Mouse (Mus musculus): ENCODE data around the gene Arl6.

Arl6 gene

GRCm38 (mm10) chr16:59587816-59588215, 51.4 kb downstream of the Arl6 start:
- DNase-seq (ENCODE audit: low read depth, low spot score) = no peak

DNA sequence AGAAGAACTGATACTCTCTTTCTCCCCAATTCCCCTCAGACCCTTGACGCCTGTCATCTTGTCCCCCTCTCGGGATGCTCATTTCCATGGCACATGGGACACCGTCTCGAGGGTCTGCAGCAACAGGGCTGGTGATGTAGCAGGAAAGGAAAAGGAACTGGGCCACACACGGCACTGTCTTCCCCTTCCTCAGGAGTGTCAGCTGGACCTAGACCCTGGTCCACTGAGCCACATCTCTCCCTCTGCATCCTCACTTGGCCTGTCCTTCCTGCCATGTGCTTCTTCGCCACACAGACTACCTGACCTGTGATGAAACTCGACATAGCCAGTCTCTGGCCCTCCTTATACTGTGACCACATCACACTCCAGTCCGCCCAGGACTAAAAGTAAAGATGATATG, 52.3 kb downstream of the Arl6 start:
- DNase-seq (ENCODE audit: low read depth, low spot score) = no peak

GRCm38 (mm10) chr16:59586276-59586675, 52.9 kb downstream of the Arl6 start:
- no peak for DNase-seq (ENCODE audit: low read depth, low spot score)

- no peak for DNase-seq (ENCODE audit: low read depth, low spot score)
Measured at GRCm38 (mm10) chr16:59585706-59586244, 53.4 kb downstream of the Arl6 start.

DNA sequence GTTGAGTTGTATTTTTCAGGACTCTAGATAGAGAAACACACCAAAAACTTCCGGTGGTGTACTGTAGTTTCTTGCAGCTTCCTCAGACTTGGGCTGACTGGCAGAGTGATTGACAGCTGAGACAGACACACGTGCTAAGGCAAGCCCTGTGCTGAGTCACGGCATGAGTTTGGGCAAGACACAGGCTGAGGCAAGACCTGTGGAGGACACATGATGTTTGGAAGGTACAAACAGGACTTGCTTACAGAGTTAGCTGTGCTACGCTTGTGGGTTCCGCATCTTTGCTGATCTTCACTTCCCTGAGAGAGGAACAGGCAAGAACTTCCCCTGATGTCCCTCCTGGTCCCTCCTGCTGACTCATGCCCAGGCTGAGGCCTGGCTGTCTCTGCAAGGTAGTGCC, 55.7 kb downstream of the Arl6 start:
- DNase-seq (ENCODE audit: low read depth, low spot score) = no peak

GRCm38 (mm10) chr16:59579237-59579636, 60.0 kb downstream of the Arl6 start:
- DNase-seq (ENCODE audit: low read depth, low spot score) = no peak

GRCm38 (mm10) chr16:59573961-59574360, 65.2 kb downstream of the Arl6 start:
- DNase-seq (ENCODE audit: low read depth, low spot score) = no peak

DNA sequence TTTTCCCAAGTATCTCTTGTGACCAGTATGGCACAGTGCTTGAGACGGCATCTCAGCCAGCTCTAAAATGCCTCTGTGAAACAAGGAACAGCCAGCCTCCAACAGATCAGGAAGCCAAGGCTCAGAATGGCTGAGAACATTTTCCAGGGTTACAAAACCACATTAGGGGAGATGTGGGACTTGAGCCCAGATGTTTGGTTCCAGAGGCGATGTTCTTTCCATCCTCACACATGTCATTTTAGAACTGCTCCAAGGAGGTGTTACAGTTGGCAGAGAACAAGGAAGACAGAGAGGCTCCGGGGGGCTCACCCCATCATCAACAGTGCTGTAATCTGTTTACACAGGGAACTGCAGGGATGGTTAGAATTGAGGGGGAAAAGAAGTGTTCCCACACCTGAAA, 66.5 kb downstream of the Arl6 start:
- no peak for DNase-seq (ENCODE audit: low read depth, low spot score)

GRCm38 (mm10) chr16:59570807-59571206, 68.4 kb downstream of the Arl6 start:
- DNase-seq (ENCODE audit: low read depth, low spot score) = no peak

GRCm38 (mm10) chr16:59569837-59570236, 69.4 kb downstream of the Arl6 start:
- DNase-seq (ENCODE audit: low read depth, low spot score) = no peak

- DNase-seq (ENCODE audit: low read depth, low spot score) = no peak
Measured at GRCm38 (mm10) chr16:59567721-59568381, 71.3 kb downstream of the Arl6 start.

GRCm38 (mm10) chr16:59566437-59566836, 72.8 kb downstream of the Arl6 start:
- no peak for DNase-seq (ENCODE audit: low read depth, low spot score)

DNA sequence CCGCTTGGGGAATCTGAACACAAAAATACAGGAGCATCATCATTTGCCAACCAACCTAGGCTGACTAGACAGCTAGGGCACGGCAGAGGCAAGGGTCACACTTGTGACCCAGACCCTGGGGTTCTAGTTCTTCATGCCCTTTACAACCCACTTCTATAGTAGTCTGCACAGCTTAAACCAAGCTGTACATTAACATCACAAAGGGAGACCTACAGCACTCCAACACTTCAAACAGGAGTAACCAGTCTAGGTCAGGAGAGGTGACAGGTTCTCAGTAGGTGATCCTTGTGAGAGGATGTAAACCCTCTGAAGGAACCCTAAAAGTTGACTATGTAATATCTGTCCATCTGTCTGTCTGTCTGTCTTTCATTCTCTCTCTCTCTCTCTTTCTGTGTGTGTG, 73.6 kb downstream of the Arl6 start:
- no peak for DNase-seq (ENCODE audit: low read depth, low spot score)

DNA sequence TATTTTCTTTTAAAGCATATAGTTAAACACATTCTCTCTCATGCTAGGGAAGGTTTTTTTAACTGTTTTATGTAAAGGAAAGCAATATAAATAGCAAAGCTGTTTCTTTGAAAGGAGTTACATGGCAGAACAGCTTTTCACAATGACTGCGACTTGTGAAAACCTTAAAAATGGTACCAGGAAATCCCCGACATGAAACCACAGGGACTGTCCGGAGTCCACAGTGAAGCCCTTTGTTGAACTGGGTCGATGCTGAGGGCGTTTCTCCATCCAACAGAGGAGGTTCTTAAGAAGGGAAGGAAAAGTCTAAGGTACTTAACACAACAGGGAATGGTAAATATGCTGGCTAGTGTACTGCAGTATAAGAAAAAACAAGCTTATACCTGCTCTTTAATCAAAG, 75.2 kb downstream of the Arl6 start:
- DNase-seq (ENCODE audit: low read depth, low spot score) = no peak

All from forelimb bud, embryonic 11.5 days (tissue).